Mouse (Mus musculus): ENCODE results near the gene Krt9. TPM values are rescaled to one million over a fixed set of nuclear protein-coding genes. Genes with fewer than 3 reads are reported as not detected.
"Not testable (repeated sequence)": the region's sequence is repeated elsewhere in the genome, so short reads cannot be mapped to it uniquely, and the experiment has no call there.

The Krt9 gene
- polyA plus RNA-seq (2016; fragmentation: Nextera tagmentation; extraction: Ambion mirVana): not detected in 2 replicates

DNA sequence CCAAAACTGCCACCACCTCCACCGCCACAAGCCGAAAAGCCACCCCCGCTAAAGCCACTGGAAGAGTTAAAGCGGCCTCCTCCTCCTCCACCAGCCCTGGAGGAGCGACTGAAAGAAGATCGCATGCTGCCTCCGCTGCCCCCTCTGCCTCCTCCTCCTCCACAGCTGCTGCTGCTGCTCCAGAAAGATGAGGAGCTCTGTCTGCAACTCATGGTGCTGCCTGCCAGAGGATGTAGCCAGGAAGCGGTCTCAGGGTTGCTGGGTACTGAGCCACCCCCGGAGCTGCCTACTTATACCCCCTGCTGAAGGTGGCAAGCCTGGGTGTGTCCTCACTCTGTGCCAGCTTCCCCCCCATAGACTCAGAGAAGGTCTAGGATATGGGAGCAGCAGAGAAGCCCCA lies at the start of gene Krt9:
Gene Krt9, minus strand, starts transcription at position 255 of the 400 bp plus-strand sequence.
- no peak within 1 kb of the TSS for H3K4me3 ChIP-seq (replicated peaks)
- H3K4me2 ChIP-seq: no peak within 1 kb of the TSS
- no peaks in the 10 kb centered on the region for H3K9me3 ChIP-seq
- no peak within 1 kb of the TSS for H3K27ac ChIP-seq
- no peaks in the 10 kb centered on the region for H3K36me3 ChIP-seq (replicated peaks)
- no peaks in the 10 kb centered on the region for H3K4me1 ChIP-seq
- WGBS: 69% methylated on average over 9 of the region's 9 CpGs
- no peaks in the 10 kb centered on the region for H3K27me3 ChIP-seq
- no peak within 1 kb of the TSS for H3K9ac ChIP-seq
- no peak for ATAC-seq (ENCODE audit: low FRiP score)

DNA sequence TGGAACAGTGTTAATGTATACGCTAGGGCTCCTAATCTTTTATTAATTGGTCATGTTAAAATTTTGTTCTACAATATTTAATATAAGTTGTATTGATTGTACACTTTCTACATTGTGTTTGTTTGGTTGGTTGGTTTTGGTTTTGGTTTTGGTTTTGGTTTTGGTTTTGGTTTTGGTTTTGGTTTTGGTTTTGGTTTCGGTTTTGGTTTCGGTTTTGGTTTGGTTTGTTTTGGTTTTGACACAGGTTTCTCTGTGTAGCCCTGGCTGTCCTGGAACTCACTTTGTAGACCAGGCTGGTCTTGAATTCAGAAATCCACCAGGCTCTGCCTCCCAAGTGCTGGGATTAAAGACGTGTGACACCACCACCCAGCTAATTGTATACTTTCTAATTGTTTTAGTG lies 47.2 kb upstream of the Krt9 start:
- not testable (repeated sequence) for H3K36me3 ChIP-seq (replicated peaks); H3K9me3 ChIP-seq; H3K4me2 ChIP-seq; H3K27me3 ChIP-seq; H3K9ac ChIP-seq; H3K27ac ChIP-seq; ATAC-seq (ENCODE audit: low FRiP score); H3K4me3 ChIP-seq (replicated peaks); H3K4me1 ChIP-seq
- WGBS: 89% methylated on average over 4 of the region's 4 CpGs

DNA sequence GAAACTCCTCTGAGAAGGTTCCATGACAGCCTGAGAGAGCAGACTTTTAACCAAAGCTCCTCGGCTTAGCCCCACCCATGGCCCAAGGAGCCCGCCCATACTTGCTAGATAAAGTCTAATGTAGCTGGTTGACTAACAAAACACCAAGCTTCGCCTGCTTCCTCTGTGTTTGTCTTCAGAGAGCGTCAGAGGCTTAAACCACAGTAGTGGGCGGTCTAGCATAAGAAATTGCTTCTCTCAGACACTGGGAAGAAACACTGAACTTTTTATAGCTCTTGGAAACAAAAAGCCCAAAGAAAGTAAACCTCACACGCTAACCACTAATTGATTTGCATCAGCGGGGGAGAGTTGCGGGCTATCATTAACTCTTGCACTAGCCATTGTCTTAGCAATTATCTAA lies 28.7 kb upstream of the Krt9 start:
- Histone ChIP-seq H3K4me3 (replicated peaks) (no peak overlapping the region), H3K4me2 (no peak overlapping the region), H3K27me3 (no peaks in the 10 kb centered on the region), H3K4me1 (no peaks in the 10 kb centered on the region), H3K27ac (no peak overlapping the region), H3K9ac (no peak overlapping the region), H3K9me3 (no peaks in the 10 kb centered on the region), H3K36me3 (replicated peaks) (no peaks in the 10 kb centered on the region)
- 55% methylated on average over 8 of the region's 8 CpGs for WGBS
- ATAC-seq (ENCODE audit: low FRiP score): no peak

DNA sequence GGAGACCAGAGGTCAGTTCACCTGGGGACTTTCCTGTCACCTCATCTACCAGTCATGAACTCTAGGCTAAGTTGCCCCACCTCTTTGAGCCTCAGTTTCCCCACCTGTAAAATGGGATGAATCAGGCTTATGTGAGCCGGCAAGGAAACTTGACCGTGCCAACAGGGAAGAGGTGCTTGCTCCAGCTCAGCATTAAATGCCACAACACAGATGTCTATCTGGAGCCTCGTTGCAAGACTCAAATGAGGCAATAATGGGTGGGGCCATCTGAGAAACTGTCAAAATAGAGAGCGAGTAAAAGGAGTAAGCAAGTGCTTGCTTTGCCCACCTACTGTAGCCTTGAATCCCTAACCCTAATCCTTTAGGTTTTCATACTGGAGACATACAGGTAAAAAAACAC lies 26.3 kb upstream of the Krt9 start:
- 81% methylated on average over 4 of the region's 4 CpGs for WGBS

DNA sequence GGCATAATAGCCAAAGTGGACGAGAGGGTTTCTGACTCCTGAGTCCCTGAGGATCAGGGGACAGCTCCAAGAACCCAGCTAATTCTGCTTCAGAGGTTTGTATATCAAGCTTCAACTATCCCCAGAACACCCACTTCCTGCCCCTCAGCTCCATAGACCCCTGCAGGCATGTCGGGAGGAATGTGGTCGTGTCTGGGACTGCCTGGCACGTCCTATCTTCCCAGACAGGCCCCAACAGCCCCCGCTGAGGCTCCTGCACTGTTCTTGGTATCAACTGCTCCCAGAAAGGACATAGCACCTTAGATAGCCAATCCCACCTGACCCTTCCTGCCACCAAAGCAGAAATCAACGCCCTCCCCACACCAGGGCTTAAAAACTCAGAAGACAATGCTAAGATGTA lies 15.5 kb upstream of the Krt9 start:
- no peaks in the 10 kb centered on the region for H3K36me3 ChIP-seq (replicated peaks)
- ATAC-seq (ENCODE audit: low FRiP score): no peak
- H3K27ac ChIP-seq: no peak overlapping the region
- no peaks in the 10 kb centered on the region for H3K4me1 ChIP-seq
- H3K9ac ChIP-seq: no peak overlapping the region
- H3K4me3 ChIP-seq (replicated peaks): no peak overlapping the region
- H3K4me2 ChIP-seq: no peak overlapping the region
- no peaks in the 10 kb centered on the region for H3K27me3 ChIP-seq
- 73% methylated on average over 6 of the region's 6 CpGs for WGBS
- no peaks in the 10 kb centered on the region for H3K9me3 ChIP-seq

More for the DNA sequence above, 26.3 kb upstream of the Krt9 start:
- H3K36me3 ChIP-seq (replicated peaks): no peaks in the 10 kb centered on the region
- no peaks in the 10 kb centered on the region for H3K9me3 ChIP-seq
- no peaks in the 10 kb centered on the region for H3K4me1 ChIP-seq
- H3K27ac ChIP-seq: no peak overlapping the region
- no peaks in the 10 kb centered on the region for H3K27me3 ChIP-seq
- H3K9ac ChIP-seq: no peak overlapping the region
- no peak overlapping the region for H3K4me3 ChIP-seq (replicated peaks)
- no peak overlapping the region for H3K4me2 ChIP-seq
- ATAC-seq (ENCODE audit: low FRiP score): no peak

DNA sequence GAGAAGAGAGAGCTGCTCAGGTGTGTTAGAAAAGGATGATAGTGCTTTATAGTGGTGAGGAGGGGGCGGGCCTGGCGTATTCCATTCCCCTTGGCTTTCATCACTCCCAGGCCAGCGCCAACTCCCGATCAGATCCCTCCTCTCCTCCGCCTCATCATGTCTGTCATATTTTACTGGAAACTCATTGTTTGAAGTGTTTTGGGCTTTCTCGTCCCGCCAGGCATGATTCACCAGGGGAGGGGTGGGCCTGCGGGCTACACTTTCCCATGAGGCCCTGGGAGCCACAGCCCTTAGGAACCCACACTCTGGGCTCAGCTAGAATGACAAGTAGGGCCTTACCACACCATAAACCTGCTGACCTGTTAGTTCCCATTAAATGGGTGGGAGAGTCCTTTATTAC lies 14.5 kb upstream of the Krt9 start, which contains the start of gene Krt14:
Gene Krt14, minus strand, starts transcription at position 51 of the 400 bp plus-strand sequence.
- no peaks in the 10 kb centered on the region for H3K36me3 ChIP-seq (replicated peaks)
- 91% methylated on average over 8 of the region's 8 CpGs for WGBS
- H3K9ac ChIP-seq: no peak within 1 kb of the TSS
- H3K4me1 ChIP-seq: no peaks in the 10 kb centered on the region
- H3K4me2 ChIP-seq: no peak within 1 kb of the TSS
- no peak within 1 kb of the TSS for H3K27ac ChIP-seq
- no peaks in the 10 kb centered on the region; the same call in 1 of the 2 replicates for H3K27me3 ChIP-seq
- ATAC-seq (ENCODE audit: low FRiP score): no peak
- H3K9me3 ChIP-seq: no peaks in the 10 kb centered on the region
- no peak within 1 kb of the TSS for H3K4me3 ChIP-seq (replicated peaks)

DNA sequence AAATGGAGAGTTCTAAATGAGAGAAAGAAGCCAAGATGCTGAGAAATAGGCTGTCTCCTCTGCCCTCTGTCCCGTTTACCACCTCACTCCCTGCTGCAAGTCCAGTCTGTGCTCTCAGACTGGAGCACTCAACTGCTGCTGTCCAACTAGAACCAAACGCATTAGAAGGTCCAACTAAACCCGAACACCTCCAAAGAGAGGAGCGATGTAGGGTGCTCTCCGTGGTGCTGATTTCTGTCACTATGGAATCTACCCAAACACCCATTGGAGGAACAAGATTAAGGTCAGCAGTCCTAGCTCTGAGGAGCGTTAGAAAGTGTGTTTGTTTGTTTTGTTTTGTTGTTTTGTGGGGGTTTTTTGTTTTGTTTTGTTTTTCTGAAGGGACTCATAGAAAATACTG lies 10.4 kb upstream of the Krt9 start:
- no peak overlapping the region for H3K4me2 ChIP-seq
- 23% methylated on average over 6 of the region's 6 CpGs for WGBS
- no peak for ATAC-seq (ENCODE audit: low FRiP score)
- H3K4me3 ChIP-seq (replicated peaks): no peak overlapping the region
- no peaks in the 10 kb centered on the region for H3K9me3 ChIP-seq
- H3K9ac ChIP-seq: no peak overlapping the region
- no peaks in the 10 kb centered on the region; the same call in 1 of the 2 replicates for H3K27me3 ChIP-seq
- H3K36me3 ChIP-seq (replicated peaks): no peaks in the 10 kb centered on the region
- H3K4me1 ChIP-seq: no peaks in the 10 kb centered on the region
- no peak overlapping the region for H3K27ac ChIP-seq

DNA sequence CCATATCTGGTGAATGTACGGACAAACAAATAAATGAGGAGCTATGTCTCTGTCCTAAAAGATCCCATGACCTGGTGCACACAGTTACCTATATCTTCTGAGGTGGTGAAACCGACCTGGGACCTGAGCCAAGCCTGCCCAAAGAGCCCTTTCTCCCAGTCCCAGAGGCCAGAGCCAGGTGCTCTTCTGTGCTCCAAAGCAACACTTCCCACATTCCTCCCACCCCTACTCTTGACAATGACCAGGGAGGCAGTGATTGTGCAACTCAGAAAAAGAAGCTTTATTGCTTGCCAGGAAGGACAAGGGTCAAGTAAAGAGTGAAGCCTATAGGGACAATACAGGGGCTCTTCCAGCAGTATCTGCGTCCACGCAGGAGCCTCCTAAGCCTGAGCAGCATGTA lies 9.9 kb upstream of the Krt9 start:
- ATAC-seq (ENCODE audit: low FRiP score): no peak
- Histone ChIP-seq H3K4me3 (replicated peaks) (no peak overlapping the region), H3K36me3 (replicated peaks) (no peaks in the 10 kb centered on the region), H3K27me3 (no peaks in the 10 kb centered on the region; the same call in 1 of the 2 replicates), H3K4me2 (no peak overlapping the region), H3K27ac (no peak overlapping the region), H3K9ac (no peak overlapping the region), H3K4me1 (no peaks in the 10 kb centered on the region), H3K9me3 (no peaks in the 10 kb centered on the region)
- 75% methylated on average over 4 of the region's 4 CpGs for WGBS

DNA sequence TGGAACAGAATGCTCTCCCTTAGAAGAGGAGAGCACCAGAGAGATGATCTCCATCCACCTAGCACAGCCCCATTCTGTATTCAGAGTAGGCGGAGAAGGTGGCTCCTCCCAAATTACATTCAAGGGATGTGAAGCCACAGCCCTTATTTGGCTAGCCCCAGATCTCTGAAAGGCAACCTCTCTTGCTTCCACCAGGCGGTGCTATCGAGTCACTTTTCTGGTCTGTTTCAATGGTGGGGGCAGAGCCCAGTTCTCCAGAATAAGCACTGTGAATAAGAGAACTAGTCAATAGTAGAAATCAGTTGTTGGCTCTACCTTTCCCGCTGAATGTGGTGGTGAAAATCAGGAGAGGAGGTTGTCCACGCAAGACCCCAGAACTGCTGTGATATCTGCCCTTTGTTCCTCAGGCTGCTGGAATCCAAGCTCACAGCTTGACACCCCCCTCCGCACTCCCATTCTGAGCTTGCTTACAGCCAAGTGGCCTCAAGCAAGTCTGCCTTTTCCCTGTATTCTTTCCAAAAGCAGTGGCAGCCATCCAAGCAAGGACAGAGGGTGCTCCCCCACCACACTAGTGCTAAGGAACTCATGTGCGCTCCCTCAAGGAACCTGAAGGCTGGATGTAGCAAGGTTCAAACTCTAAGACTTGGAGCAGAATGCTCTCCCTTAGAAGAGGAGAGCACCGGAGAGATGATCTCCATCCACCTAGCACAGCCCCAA lies 7.2 kb upstream of the Krt9 start:
- 46% methylated on average over 8 of the region's 8 CpGs for WGBS
- Histone ChIP-seq H3K4me1 (no peaks in the 10 kb centered on the region), H3K4me2 (no peak overlapping the region), H3K4me3 (replicated peaks) (no peak overlapping the region), H3K9ac (no peak overlapping the region), H3K27me3 (no peaks in the 10 kb centered on the region; the same call in 1 of the 2 replicates), H3K36me3 (replicated peaks) (no peaks in the 10 kb centered on the region), H3K27ac (no peak overlapping the region), H3K9me3 (no peaks in the 10 kb centered on the region)
- ATAC-seq (ENCODE audit: low FRiP score): no peak

DNA sequence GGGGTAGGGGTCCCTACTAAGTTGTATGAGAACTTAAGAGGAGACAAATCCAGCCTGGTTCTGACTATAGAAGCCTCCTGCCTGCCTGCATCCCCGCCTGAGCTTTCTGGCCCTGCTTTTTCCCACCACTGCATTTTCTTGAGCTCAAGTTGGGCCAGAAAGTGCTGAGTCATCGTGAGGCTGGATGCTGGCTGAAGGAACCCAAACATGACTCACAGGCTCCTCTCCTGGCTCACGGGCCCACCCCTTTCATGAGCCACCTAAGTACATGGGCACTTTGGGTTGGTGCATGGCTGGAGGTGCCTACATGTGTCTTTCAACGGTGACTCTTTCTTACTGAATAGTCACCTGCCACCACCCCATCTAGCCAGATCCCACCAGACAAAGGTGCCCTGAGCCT lies 5.6 kb upstream of the Krt9 start:
- Histone ChIP-seq H3K9ac (no peak overlapping the region), H3K27ac (no peak overlapping the region), H3K27me3 (no peaks in the 10 kb centered on the region; the same call in 1 of the 2 replicates), H3K4me3 (replicated peaks) (no peak overlapping the region), H3K4me1 (no peaks in the 10 kb centered on the region), H3K9me3 (no peaks in the 10 kb centered on the region), H3K36me3 (replicated peaks) (no peaks in the 10 kb centered on the region), H3K4me2 (no peak overlapping the region)
- ATAC-seq (ENCODE audit: low FRiP score): no peak
- 79% methylated on average over 4 of the region's 4 CpGs for WGBS

DNA sequence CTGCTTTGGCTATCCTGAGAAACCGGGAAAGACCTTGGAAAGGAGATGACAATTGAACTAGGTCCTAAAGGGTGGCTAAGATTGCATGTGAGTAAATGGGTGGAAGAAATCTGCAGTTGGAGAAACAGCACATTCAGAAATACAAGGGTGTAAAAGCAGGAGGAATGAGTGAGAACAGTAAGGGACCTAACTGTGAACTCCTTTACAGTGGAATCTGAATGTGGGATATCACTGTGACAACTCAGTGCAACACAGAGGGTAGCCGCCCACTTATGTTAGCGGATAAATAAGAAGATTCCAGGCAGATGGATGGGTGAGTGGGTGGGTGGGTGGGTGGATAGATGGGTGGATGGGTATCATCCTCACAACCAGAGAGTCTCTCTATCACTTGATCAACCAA lies 1.2 kb downstream of the Krt9 start:
- no peaks in the 10 kb centered on the region for H3K9me3 ChIP-seq
- no peaks in the 10 kb centered on the region for H3K36me3 ChIP-seq (replicated peaks)
- 91% methylated on average over 3 of the region's 3 CpGs for WGBS
- H3K27me3 ChIP-seq: no peaks in the 10 kb centered on the region
- no peak overlapping the region for H3K27ac ChIP-seq
- no peaks in the 10 kb centered on the region for H3K4me1 ChIP-seq
- H3K4me3 ChIP-seq (replicated peaks): no peak overlapping the region
- no peak for ATAC-seq (ENCODE audit: low FRiP score)
- H3K9ac ChIP-seq: no peak overlapping the region
- H3K4me2 ChIP-seq: no peak overlapping the region

DNA sequence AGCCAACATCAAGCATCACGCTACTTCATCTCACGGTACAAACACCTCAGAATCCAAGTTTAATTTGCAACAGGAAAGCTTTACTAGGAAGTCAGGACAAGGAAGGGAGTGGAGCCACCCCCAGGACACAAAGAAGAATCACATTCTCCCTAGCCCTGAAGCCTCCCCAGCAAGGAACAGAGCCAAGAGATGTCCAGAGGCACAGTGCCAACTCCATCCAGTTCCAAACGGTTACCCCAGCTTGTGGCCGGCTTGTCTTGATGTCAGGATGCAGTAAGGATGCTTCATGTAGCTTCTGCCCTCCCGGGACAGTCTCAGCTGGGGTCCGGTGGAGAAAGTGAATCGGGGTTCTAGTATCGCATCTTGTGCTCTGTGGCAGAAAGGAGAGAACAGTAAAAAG lies 6.3 kb downstream of the Krt9 start:
- no peak overlapping the region for H3K4me3 ChIP-seq (replicated peaks)
- no peak overlapping the region for H3K4me2 ChIP-seq
- no peaks in the 10 kb centered on the region for H3K36me3 ChIP-seq (replicated peaks)
- H3K9ac ChIP-seq: no peak overlapping the region
- no peaks in the 10 kb centered on the region for H3K27me3 ChIP-seq
- 89% methylated on average over 8 of the region's 8 CpGs for WGBS
- H3K4me1 ChIP-seq: no peaks in the 10 kb centered on the region
- ATAC-seq (ENCODE audit: low FRiP score): no peak
- H3K9me3 ChIP-seq: no peaks in the 10 kb centered on the region
- H3K27ac ChIP-seq: no peak overlapping the region

DNA sequence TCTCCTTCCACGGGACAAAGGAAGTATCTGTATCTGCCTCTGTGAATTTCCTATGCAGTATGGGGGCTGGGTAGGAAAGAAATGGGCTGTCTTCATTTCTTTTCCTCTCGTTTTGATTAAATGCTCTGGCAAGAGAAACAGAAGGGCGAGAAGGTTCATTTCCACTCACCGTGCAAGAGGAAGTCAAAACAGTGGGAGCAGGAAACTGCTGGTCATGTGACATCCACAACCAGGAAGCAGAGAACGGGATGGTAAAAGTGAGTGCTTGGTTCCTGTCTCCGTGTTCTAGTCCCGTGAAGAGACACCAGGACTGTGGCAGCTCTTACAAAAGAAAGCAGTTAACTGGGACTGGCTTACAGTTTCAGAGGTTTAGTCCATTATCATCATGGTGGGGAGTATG lies 11.3 kb downstream of the Krt9 start:
- no peak for ATAC-seq (ENCODE audit: low FRiP score)
- 85% methylated on average over 7 of the region's 7 CpGs for WGBS
- no peak overlapping the region for H3K4me3 ChIP-seq (replicated peaks)

More for the DNA sequence above, 11.3 kb downstream of the Krt9 start:
- H3K27ac ChIP-seq: no peak overlapping the region
- H3K4me1 ChIP-seq: no peaks in the 10 kb centered on the region
- H3K36me3 ChIP-seq (replicated peaks): no peaks in the 10 kb centered on the region
- H3K4me2 ChIP-seq: no peak overlapping the region
- H3K9ac ChIP-seq: no peak overlapping the region
- H3K9me3 ChIP-seq: no peaks in the 10 kb centered on the region
- H3K27me3 ChIP-seq: no peaks in the 10 kb centered on the region

Measured in forebrain, embryonic 12.5 days (tissue).